Mouse (Mus musculus): Measurements from ENCODE around the gene Theg.

Gene Theg

GRCm38 (mm10) chr10:79537271-79537670 lies 49.9 kb downstream of the Theg start:
- no peak for DNase-seq (ENCODE audit: low read depth, low spot score)

GRCm38 (mm10) chr10:79536461-79537080 lies 50.6 kb downstream of the Theg start:
- DNase-seq (ENCODE audit: low read depth, low spot score) = no peak

- DNase-seq (ENCODE audit: low read depth, low spot score) = no peak
Measured at GRCm38 (mm10) chr10:79535431-79535830, 51.7 kb downstream of the Theg start.

GRCm38 (mm10) chr10:79534426-79534825 lies 52.7 kb downstream of the Theg start:
- no peak for DNase-seq (ENCODE audit: low read depth, low spot score)

GRCm38 (mm10) chr10:79533126-79533911 lies 53.8 kb downstream of the Theg start, which contains the start of gene Plpp2:
Plpp2 (minus strand) TSS chr10:79533796.
- DNase-seq (ENCODE audit: low read depth, low spot score) = no peak

GRCm38 (mm10) chr10:79532678-79533077 lies 54.5 kb downstream of the Theg start:
- no peak for DNase-seq (ENCODE audit: low read depth, low spot score)

- DNase-seq (ENCODE audit: low read depth, low spot score) = no peak
Measured at GRCm38 (mm10) chr10:79531593-79531992, 55.5 kb downstream of the Theg start.

- DNase-seq (ENCODE audit: low read depth, low spot score) = no peak
Measured at GRCm38 (mm10) chr10:79530721-79531120, 56.4 kb downstream of the Theg start.

- no peak for DNase-seq (ENCODE audit: low read depth, low spot score)
Measured at GRCm38 (mm10) chr10:79530241-79530640, 56.9 kb downstream of the Theg start.

- DNase-seq (ENCODE audit: low read depth, low spot score) = no peak
Measured at GRCm38 (mm10) chr10:79528081-79528480, 59.0 kb downstream of the Theg start.

GRCm38 (mm10) chr10:79527453-79527845 lies 59.7 kb downstream of the Theg start:
- no peak for DNase-seq (ENCODE audit: low read depth, low spot score)

- no peak for DNase-seq (ENCODE audit: low read depth, low spot score)
Measured at GRCm38 (mm10) chr10:79526661-79527452, 60.3 kb downstream of the Theg start.
